Mouse (Mus musculus) thymus, postnatal 14 days (tissue): ENCODE results near the gene Has1.
"Not testable (repeated sequence)": the region's sequence is repeated elsewhere in the genome, so short reads cannot be mapped to it uniquely, and the experiment has no call there.

ENCODE experiments used
- DNase-seq: peaks from one replicate; pipeline ENCODE4 v3.0.0; 2021

Has1 gene

DNA sequence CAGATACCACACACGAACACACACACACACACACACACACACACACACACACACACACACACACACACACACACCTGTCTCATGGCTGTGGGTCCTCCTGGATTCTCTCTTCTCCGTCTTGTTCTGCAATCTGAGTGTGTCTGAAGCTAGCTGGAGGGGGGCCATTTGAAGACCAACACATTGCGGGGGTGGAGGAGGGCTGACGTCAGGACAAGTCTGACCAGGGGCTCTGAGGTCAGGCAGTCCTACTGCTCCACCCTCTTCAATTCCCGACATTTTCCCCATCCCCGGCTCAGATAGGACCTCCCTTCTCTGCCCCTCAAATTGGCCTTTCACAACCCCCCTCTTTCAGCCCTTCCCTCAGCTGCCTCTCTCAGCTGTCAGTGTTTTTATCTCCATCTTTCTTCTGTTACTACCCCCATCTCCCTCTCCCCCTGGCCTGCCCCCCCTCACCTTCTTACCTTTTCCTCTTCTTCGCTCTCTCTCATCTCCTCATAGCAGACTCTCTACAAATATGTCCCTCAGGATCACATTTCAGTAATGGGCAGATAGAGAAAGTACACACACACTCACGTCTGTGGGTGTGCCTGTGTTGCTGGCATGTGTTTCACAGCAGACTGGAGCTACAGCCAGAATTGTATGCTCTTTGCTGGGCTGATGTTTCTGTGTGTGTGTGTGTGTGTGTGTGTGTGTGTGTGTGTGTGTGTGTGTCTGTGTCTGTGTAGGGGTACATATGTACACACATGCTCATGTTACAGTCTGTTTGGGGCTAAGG is at the start of gene Has1:
Gene Has1, minus strand, starts transcription at position 142 of the 775 bp plus-strand sequence.
- no peak for DNase-seq

DNA sequence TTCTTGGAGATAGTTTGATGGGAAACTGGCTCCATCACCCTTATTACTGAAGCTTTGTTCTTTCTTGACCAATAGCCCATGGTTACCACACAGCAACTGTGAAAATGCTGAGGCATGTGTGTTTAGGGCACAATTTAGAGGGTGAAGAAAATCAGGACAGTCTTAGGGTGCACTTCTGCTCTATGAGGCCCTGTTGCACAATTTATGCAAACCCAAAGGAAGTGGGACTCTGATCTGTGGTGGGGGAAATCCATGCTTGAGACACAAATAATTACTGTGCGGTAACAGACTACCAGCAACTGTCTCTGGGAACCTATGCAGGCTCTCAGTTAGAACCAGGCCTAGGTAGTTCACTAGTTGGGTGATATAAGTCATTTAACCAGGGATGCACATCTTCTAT is 45.8 kb upstream of the Has1 start:
- DNase-seq: no peak

DNA sequence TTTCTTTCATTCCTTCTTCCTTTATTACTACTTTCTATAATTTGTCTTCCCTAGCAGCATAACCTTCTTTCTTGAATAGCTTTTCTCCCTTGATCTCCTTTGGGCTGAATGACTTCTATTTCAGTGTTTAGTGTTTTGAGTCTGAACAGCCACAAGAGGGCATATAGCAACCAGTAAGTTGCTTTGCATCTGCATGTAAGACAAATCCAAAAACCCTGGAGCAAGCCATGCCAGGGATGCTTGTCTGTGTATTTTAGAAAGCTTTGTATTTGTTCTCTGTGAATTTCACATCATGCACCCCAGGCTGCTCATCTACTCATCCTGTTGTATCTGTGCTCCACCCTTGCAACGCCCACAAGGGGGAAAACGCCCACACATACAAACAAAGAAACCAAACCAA is 44.3 kb upstream of the Has1 start:
- DNase-seq: no peak

DNA sequence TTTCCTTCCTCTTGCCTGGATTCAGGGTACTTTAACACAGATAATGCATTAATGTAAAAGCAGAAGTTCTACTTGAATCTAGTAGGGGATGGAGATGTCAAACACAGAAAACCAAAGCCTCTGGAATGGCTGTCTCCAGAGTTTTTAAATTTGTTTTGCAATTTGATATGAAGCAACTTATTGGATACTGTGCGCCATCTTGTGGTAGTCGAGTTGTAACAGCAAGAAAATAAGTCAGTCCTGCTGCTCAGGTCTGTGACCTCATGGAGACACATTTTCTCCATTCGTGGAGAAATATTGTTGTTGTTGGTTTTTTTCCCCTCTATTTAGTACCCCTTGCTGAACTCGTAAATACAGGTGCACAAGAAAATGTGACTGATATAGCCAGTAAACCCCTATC is 41.0 kb upstream of the Has1 start:
- peak; percentile 21 for DNase-seq

DNA sequence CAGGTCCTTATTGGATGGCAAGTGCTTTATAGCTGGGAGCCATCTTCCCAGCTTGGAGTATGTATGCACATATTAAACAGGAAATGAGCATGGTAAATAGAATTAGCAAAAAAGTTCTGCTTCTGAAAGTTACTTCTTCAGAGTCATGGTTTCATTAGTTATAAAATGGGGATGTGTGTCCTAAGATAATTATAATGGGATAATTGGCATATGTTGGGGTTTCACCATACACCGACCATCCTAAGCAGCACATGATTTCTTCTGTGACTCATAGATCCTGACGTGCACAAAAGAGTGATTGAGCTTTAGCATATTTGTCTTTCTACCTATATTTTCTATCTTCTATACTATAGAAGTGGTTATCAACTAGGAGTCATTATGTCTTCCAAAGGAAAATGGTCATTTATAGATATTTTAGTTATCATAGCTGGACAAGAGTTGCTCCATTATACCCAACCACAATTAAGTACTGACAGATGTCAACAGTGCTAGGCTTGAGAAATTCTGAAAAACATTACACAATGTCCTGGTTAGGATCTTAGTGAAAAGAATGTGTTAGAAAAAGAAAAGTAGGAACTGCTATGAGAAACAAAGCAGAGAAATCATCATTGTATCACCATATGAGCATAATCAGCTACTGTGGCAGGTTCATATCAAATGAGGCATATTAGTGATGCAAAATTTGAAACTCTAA is 34.9 kb upstream of the Has1 start:
- no peak for DNase-seq

DNA sequence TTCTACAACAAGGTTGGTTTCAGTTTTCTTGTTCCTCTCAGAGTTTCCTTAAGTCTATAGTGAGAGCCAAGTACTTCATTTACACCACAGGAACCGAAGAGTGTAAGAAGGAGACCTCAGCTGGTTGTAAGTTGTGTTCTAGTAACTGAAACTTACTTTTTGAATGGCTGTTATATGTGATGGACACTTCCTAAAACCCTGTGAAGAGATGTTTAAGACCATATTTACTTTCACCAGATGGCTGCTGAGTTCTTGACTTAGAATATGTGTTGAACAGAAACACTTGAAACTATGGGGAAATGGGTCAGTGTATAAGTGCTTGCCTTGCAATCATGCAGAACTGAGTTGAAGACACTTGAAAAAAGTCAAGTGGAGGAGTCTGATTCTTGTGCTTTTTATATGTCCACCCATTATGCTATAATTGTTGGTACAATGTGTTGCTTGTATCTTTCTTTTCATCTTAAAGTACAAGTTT is 32.8 kb upstream of the Has1 start, which contains the start of the genes Fpr2 and Fpr3:
Gene Fpr2, plus strand, starts transcription at position 51 of the 475 bp plus-strand sequence.
Gene Fpr3, plus strand, starts transcription at position 79 of the 475 bp plus-strand sequence.
- DNase-seq: no peak

DNA sequence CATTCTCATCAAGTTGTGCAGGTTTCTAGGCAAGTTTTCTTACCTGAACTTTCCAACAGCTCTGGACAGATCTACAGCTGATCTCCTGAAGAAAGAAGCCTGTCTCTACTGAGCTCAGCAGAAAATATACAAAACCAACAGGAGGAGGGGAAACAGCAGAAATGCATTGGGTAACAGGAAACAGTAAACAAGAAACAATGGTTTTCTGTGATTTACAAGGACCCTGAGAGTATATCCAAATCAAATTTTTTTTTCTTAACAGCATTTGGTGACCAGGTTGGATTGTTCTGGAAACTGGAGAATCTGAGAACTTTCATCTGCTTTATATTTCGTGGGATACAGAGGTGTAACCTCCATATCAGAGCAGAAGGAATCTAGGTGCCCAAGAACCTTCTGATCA is 28.8 kb upstream of the Has1 start, which contains the start of gene Fpr1:
Gene Fpr1, minus strand, starts transcription at position 101 of the 400 bp plus-strand sequence.
- no peak for DNase-seq

DNA sequence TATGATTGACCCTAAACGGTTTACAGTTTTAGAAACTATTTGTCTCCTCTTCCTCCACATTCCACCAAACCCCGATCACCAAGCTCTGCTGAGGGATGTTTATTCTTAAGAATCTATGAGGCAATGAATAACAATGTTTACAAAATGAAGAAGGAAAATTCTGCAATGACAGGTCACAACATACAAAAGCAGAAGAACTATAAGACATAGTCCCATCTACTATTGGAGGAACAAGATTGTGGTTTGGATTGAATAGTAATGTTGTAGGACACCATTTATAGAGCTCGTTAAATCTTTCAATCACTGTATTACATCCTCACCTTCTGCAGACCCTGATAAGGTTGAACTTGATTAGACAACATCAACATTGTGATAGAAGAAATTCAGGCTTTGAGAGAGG is 27.7 kb upstream of the Has1 start:
- DNase-seq: no peak

DNA sequence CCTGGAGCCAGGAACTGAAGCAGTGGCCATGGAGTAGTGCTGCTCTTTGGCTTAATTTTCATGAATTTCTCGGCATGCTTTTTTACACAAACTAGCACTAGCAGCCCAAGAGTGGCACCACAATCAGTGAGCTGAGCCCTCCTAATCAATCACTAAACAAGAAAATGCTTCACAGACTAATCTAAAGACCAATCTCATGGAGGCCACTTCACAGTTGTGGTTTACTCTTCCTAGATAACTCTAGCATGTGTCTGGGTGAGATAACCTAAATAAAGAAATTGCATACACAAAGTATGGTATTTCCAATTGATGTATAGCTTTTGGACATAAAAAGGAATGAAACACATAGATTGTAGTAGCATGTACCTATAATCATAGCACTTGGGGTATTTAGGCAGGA is 24.3 kb upstream of the Has1 start:
- DNase-seq: no peak

DNA sequence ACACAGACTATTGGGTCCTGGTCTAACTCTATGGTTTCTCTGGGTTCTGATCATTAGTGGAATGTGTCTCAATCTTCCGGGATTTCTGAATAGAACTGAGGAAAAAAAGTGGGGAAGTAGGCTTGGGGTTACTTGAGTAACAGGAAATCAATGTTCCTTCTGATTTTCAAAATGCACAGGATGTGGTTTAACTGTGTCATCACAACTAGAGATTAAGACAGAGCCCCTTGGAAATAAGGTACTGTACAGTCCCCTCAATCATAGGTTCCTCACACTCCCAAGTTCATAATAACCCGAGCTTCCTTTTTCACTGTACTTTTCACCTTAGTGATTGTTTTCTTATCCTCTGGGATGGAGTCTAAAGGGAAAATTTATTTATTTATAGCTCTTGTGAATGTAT is 16.7 kb upstream of the Has1 start:
- no peak for DNase-seq

DNA sequence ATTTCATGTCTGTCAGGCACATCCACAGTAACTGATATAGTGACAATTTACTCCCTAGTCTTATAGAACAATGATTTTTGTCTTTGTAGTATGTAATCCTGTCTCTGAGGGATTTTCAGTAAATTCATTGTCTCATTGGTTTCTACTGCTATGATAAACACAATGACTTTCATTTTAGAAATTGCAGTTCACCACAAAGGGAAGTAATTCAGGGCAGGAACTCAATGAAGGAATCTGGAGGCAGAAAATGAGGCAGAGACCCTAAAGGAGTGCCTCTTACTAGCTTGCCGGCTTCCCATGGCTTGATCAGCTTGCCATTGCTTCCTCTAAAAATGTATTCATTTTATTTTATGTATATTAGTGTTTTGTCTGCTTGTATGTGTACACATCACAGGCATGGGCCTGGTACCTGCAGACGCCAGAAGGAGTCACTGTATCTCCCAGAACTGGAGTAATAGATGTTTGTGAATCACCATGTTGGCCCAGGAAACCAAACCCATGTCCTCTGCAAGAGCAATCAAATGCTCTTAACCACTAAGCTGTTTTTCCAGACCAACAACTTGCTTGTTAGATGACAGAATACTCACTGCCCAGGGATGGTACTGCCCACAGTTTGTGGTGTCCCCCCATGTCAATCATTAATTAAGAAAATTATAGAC is 16.0 kb upstream of the Has1 start:
- no peak for DNase-seq

DNA sequence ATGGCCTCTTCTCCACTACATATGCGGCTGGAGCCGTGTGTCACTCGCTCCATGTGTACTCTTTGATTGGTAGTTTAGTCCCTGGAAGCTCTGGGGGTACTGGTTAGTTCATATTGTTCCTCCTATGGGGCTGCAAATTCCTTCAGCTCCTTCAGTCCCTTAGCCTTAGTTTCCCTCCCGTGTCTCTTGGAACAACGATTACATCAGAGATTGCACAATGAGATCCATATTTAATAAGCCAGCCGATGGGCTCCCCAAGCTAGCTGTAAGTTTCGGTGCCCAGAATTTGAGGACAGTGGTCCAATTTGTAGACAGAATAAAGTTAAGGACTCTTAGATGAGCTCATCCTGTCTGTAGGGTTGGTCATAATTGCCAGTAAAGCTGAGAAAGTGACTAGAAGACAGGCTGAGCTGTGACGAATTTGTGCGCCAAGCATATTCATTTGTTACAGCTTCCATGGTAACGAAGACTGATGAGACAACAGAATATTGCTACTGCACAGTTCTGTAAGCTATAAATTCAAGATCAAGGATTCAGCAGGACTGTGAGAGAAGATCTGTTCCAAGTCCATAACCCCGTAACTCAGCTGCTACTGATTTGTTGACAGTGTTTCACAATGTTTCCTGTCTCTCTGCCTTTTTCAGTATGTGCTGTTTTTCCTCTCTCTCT is 11.9 kb upstream of the Has1 start:
- no peak for DNase-seq

DNA sequence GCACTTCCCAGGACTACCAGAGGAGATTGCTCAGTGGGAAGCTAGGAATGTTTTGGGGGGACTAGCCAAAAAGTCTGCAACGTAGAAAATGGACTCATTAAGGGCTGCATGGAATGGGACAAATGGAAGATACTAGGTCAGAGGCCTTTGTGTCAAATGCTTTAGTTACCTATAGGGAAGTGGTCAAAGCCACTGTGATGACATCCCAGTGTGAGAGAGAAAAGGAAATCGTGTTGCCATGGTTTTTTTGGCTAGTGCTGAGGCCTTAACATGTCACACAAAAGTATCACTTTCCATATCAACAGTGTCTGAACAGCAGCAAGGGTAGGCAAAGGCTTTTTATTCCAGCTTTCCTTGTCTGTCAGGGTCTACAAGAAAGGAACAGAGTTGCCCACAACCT is 10.2 kb upstream of the Has1 start:
- no peak for DNase-seq

DNA sequence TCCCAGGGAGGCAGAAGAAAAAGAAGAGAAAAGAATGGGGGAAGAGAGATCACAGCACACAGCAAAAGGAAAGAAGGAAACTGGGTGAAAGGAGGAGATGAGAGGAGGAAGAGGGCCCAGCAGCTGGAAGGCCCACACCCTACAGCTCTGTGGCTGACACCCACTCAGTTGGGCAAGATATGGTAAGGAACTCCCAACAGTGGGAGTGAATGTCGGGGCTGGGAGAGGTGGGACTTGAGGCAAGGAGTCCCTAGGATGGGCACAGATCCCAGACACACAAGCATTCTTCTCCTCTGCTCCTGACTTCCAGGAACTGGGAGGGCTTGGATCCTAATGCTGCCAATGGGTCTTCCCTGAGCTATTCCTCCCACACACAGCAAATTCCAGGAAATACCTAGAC is 7.4 kb upstream of the Has1 start:
- no peak for DNase-seq

DNA sequence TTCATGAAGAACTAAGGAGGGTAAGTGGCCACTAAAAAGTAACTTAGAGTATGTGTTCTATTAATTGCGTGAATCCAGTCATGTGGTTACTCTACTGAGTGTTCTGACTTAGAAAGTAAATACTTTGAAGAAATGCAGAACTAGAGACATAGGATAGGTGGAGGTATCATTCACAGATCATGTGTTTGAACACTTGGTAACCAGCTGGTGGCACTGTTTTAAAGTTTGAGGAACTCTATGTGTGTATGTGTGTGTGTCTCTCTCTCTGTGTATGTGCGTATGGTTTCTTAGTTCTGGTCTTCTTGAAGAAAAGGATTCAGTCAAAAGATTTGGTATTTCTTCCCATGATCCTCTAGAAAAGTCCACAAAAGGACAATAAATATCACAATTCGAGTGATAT is 5.1 kb upstream of the Has1 start:
- DNase-seq: no peak

DNA sequence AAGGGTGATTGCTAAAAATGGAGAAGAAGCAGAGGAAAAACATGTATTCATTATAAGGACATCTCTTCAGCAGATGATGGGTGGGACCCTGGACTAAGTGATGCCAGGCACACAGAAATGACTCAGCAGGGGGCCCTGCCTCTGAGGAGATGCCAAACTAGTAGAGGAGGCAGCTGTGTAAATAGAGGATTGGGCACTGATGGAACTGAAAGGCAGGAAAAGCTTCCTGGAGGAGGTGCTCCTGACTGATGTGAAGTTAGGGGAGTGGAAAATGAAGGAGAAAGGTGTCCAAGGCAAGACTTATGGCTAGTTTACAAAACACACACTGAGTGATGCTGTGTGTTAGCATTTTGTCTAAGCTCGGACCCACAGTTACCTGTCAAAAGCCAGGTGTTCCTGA is 2.4 kb upstream of the Has1 start:
- no peak for DNase-seq

DNA sequence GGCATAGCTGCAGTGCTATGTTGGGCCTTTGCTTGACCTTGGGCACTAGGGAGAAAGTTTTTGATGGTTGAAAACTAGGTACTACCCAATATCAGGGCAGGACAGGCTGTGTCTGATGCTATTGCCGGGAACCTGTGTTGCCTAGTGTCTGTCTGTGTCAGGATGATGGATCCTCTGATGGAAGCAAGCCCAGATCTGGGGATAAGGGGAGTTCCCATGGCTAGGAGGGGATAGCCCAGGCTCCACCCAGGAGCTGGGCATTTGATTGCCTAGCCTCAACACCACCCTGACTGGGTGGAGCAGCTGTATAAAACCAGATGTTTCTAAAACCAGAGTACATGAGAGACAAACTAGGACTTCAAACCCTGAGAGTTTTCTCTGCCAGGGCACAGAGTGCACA is 1.6 kb upstream of the Has1 start:
- no peak for DNase-seq

DNA sequence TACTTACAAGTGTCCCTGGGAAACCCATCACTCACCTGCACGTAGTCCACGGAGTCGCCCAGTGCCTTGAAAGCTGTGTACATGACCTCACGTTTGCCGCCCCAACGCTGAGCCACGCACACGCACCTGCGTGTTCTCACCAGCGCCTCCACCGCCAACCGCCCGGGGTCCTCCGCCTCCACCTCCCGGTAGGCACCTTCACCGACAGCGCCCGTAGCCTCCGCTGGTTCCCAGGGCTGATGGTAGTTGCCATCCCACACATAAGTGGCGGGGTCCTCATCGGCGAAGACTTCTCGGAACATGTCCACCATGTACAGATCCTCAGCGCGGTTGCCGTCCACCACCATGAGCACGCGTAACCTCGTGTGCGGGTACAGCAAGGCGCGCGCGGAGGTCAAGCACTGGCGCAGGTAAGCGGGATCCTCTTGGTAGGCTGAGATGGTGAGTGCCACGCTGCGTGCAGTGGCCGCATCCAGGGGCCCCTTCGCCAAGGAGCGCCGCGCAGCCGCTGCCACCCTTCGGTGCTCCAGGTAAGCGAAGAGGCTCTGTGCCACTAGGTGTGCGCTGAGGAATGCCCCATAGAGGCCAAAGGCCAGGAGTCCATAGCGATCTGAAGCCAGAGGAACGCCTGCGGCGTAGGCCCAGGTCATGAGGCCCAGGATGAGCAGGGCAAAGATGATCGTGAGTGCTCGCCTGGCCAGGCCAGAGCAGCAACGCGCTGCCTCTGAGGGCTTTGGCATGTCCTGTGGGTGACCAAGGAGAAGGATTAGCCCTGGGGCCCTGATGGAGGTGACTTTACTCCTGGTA is 4.9 kb downstream of the Has1 start:
- no peak for DNase-seq

DNA sequence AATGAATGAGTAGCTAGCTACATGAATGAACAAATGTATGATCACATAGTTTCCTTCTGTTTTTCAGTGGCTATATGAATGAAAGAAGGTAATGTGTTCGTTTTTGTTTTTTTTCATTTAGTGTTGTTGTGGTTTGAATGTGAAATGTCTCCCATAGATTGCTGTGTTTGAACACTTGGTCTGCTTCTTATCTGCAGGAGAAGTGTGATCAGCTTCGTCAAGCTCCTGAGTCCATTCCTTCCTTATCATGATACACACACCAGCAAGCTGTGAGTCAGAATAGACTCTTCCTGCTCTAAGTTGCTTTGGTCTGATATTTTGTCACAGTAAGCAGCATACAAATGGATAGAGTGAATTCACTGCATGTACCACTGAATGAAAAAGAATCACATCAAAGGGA is 6.0 kb downstream of the Has1 start:
- DNase-seq: no peak

DNA sequence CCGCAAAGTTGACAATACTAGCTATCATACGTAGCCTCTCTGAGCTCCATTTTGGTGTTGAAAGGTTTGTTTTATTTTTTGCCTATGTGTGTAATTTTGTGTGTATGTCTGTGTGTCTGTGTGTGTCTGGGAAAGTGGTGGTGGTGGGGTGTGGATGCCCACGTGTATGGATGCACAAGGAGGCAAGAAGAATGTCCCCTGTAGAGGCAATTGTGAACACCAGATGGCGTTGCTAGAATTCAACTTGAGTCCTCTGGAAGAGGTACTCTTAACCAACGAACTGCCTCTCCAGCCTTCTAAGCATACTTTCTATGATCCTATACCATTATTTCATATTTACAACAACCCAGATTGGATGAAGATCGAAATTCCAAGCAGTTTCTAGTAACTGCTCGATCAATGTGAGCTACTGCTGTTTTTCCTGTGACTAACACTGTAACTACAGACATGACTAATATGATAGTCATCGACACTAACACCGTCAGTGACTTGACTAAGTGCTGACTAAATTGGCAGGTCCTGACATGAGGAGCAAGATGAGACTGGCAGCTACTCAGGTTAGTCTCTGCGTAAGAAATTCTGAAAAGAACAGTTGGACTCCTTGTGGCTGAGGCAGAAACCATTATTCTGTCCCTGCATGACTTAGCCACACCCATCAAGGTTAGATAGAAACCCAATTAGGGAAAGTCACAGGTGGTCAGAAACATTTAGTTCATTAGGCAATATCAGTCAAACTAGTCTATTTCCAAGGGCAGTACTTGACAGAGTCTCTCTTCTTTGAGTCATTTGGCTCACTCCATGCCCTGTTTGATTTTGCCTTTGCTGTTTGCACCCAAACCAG is 9.6 kb downstream of the Has1 start:
- DNase-seq: no peak

DNA sequence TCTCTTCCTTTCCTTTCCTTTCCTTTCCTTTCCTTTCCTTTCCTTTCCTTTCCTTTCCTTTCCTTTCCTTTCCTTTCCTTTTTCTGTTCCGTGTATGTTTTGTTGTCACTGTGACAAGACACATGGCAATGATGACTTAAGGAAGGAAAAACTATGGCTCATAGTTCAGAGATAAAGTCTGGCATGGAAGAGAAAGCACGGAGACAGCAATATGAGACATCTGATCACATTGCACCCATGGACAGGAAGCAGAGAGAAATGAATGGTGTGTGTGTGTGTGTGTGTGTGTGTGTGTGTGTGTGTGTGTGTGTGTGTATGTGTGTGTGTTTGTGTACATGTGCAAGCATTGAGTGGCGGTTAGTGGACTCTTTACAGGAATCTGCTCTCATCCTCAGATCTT is 10.4 kb downstream of the Has1 start:
- DNase-seq: not testable (repeated sequence)
